In the genomic region with DNA sequence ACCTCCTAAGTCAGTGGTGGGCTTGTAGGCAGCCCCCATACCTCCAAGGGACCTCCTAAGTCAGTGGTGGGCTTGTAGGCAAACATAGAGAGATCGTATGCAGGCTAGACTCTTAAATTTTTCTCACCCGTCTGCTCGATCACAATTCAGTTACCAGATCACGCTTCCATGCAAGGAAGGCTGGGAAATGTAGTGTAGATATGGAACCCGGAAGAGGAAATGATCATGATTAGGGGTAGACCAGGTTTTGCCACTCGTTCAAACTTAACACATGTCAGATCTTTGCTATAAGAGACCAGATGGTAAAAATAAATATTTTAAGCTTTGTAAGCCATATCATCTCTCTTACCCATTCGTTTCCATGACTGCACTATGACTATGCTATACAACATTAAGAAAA, we compare ENCODE assay signal across 22 mouse cellular contexts.
DNase-seq lines count a peak whose midpoint lies in the region; ATAC-seq and TF ChIP-seq lines count a peak whose summit lies in the region.
"Had no signal": no experiment of that assay in that cellular context is flagged by ENCODE, and none has a peak within 500 bp of the region (broad histone marks: within the 10 kb centered on the region; RNA-seq: fewer than 3 reads in every experiment).

No protein-coding gene starts in this region.

- no peaks in the 10 kb centered on the region for H3K36me3 ChIP-seq in ES-E14 (ENCODE audit: control insufficient read depth, insufficient read depth, low read length, poor library complexity, severe bottlenecking)
- H3K36me3 ChIP-seq in embryonic facial prominence, embryonic 13.5 days = no peaks in the 10 kb centered on the region
- no peaks in the 10 kb centered on the region for H3K36me3 ChIP-seq in stomach, embryonic 14.5 days (ENCODE audit: control insufficient read depth, insufficient read depth, low read length)
- no peaks in the 10 kb centered on the region; the same call in 1 of the 2 replicates for H3K36me3 ChIP-seq in kidney, embryonic 14.5 days (ENCODE audit: control insufficient read depth, insufficient read depth, low read length)
- H3K36me3 ChIP-seq: forebrain, embryonic 15.5 days; heart, embryonic 12.5 days; hindbrain, embryonic 13.5 days; lung, embryonic 15.5 days; midbrain, embryonic 12.5 days; neural tube, embryonic 12.5 days had no signal

- no peaks in the 10 kb centered on the region for H3K27me3 ChIP-seq in embryonic facial prominence, embryonic 13.5 days
- H3K27me3 ChIP-seq in stomach, embryonic 14.5 days (ENCODE audit: control insufficient read depth, insufficient read depth, low read length) = no peaks in the 10 kb centered on the region
- H3K27me3 ChIP-seq in kidney, embryonic 14.5 days (ENCODE audit: control insufficient read depth, insufficient read depth, low read length) = no peaks in the 10 kb centered on the region
- H3K27me3 ChIP-seq: forebrain, embryonic 15.5 days; heart, embryonic 12.5 days; lung, embryonic 15.5 days had no signal

- no peak overlapping the region for H3K9ac ChIP-seq in ES-E14 (ENCODE audit: insufficient read depth, low read depth, low read length, poor library complexity, severe bottlenecking)
- H3K9ac ChIP-seq in embryonic facial prominence, embryonic 13.5 days = peak overlapping the region; percentile 49; the same call in 1 of the 2 replicates
- H3K9ac ChIP-seq in stomach, embryonic 14.5 days (replicated peaks; ENCODE audit: low read depth, low read length) = no peak overlapping the region
- no peak overlapping the region for H3K9ac ChIP-seq in kidney, embryonic 14.5 days (ENCODE audit: low read depth, low read length)
- H3K9ac ChIP-seq: forebrain, embryonic 15.5 days; heart, embryonic 12.5 days; hindbrain, embryonic 13.5 days; liver, embryonic 14.5 days; lung, embryonic 15.5 days; midbrain, embryonic 12.5 days; neural tube, embryonic 12.5 days had no signal

- 49% methylated on average over 7 of the region's 7 CpGs for WGBS in embryonic facial prominence, embryonic 13.5 days
- 62% methylated on average over 7 of the region's 7 CpGs for WGBS in stomach, embryonic 14.5 days
- WGBS in kidney, embryonic 14.5 days = 90% methylated on average over 7 of the region's 7 CpGs

- H3K9me3 ChIP-seq in ES-E14 (ENCODE audit: control insufficient read depth, insufficient read depth, low read depth, low read length) = no peaks in the 10 kb centered on the region
- H3K9me3 ChIP-seq in embryonic facial prominence, embryonic 13.5 days = no peaks in the 10 kb centered on the region
- H3K9me3 ChIP-seq in stomach, embryonic 14.5 days (ENCODE audit: control insufficient read depth, low read depth, low read length) = no peaks in the 10 kb centered on the region
- H3K9me3 ChIP-seq in kidney, embryonic 14.5 days (ENCODE audit: control insufficient read depth, low read length) = no peaks in the 10 kb centered on the region
- H3K9me3 ChIP-seq: forebrain, embryonic 15.5 days; heart, embryonic 12.5 days; hindbrain, embryonic 13.5 days; lung, embryonic 15.5 days; midbrain, embryonic 12.5 days; neural tube, embryonic 12.5 days had no signal

- peak overlapping the region; percentile 53 for H3K4me2 ChIP-seq in embryonic facial prominence, embryonic 13.5 days
- H3K4me2 ChIP-seq in stomach, embryonic 14.5 days (replicated peaks; ENCODE audit: low read depth, low read length) = peak overlapping the region; percentile 31
- no peak overlapping the region for H3K4me2 ChIP-seq in kidney, embryonic 14.5 days (replicated peaks; ENCODE audit: low read depth, low read length)
- H3K4me2 ChIP-seq: forebrain, embryonic 15.5 days; heart, embryonic 12.5 days; hindbrain, embryonic 13.5 days; lung, embryonic 15.5 days; midbrain, embryonic 12.5 days; neural tube, embryonic 12.5 days had no signal

- no peak overlapping the region for H3K4me3 ChIP-seq in ES-E14 (ENCODE audit: insufficient read depth in 1 of 2, low read depth in 1 of 2, low read length in 2 of 2, poor library complexity in 1 of 2, severe bottlenecking in 1 of 2)
- H3K4me3 ChIP-seq in embryonic facial prominence, embryonic 13.5 days = peak overlapping the region; percentile 20
- no peak overlapping the region for H3K4me3 ChIP-seq in stomach, embryonic 14.5 days (ENCODE audit: low read depth, low read length)
- no peak overlapping the region for H3K4me3 ChIP-seq in kidney, embryonic 14.5 days (ENCODE audit: low read length)
- H3K4me3 ChIP-seq: forebrain, embryonic 15.5 days; gastrocnemius, adult 2 months; heart, embryonic 12.5 days; hindbrain, embryonic 13.5 days; lung, embryonic 15.5 days; midbrain, embryonic 12.5 days; neural tube, embryonic 12.5 days had no signal

- peaks cover 15 to 19% of the 10 kb centered on the region in 2 experiments; a peak in 3 of 4 replicates for H3K4me1 ChIP-seq in ES-E14 (ENCODE audit: control insufficient read depth in 2 of 2, insufficient read depth in 2 of 2, low read length in 2 of 2, poor library complexity in 1 of 2)
- peaks cover 27% of the 10 kb centered on the region for H3K4me1 ChIP-seq in embryonic facial prominence, embryonic 13.5 days
- H3K4me1 ChIP-seq in stomach, embryonic 14.5 days (ENCODE audit: control insufficient read depth, insufficient read depth, low read length) = no peaks in the 10 kb centered on the region
- H3K4me1 ChIP-seq in kidney, embryonic 14.5 days (ENCODE audit: control insufficient read depth, insufficient read depth, low read length) = peaks cover 6% of the 10 kb centered on the region; the same call in 1 of the 2 replicates
- H3K4me1 ChIP-seq: forebrain, embryonic 15.5 days; hindbrain, embryonic 13.5 days; lung, embryonic 15.5 days; midbrain, embryonic 12.5 days; neural tube, embryonic 12.5 days had no signal

- in situ Hi-C loops in ES-E14 (cut with MboI; ENCODE audit: low sequenced_read_pairs in 2 of 2, unreplicated experiment in 2 of 2) = no loop called here

- DNase-seq in frontal cortex, postnatal 25 days (ENCODE audit: low spot score in 2 of 2) = no peak
- DNase-seq in ES-E14 (ENCODE audit: low read depth, low spot score) = no peak
- no peak for DNase-seq in spleen, postnatal 36 days (ENCODE audit: low spot score in 2 of 2)
- DNase-seq: cerebellum, adult 9-10 months; gastrocnemius, adult 2 months; heart, postnatal 14 days; left cerebral cortex, postnatal 4 days; lung, postnatal 4 days; thymus, adult 2 months had no signal

- peak; percentile 97 for ATAC-seq in frontal cortex, adult (ENCODE audit: low TSS enrichment)
- ATAC-seq in embryonic facial prominence, embryonic 13.5 days (ENCODE audit: insufficient number of reproducible peaks, insufficient read depth, low FRiP score, low TSS enrichment, low read depth) = no peak
- ATAC-seq in stomach, embryonic 14.5 days (ENCODE audit: insufficient number of reproducible peaks, insufficient read depth, low FRiP score, low read depth) = no peak
- ATAC-seq in kidney, embryonic 14.5 days (ENCODE audit: low FRiP score, low TSS enrichment) = no peak
- ATAC-seq: forebrain, embryonic 15.5 days; inflammation-experienced regulatory T-cells, adult 6 months had no signal

- no peak overlapping the region for H3K27ac ChIP-seq in ES-E14 (ENCODE audit: insufficient read depth, low read depth, low read length, poor library complexity, severe bottlenecking)
- H3K27ac ChIP-seq in embryonic facial prominence, embryonic 13.5 days = peak overlapping the region; percentile 84
- H3K27ac ChIP-seq in stomach, embryonic 14.5 days (ENCODE audit: low read length) = no peak overlapping the region
- H3K27ac ChIP-seq in kidney, embryonic 14.5 days (ENCODE audit: low read depth, low read length) = no peak overlapping the region
- H3K27ac ChIP-seq: forebrain, embryonic 15.5 days; gastrocnemius, adult 2 months; hindbrain, embryonic 13.5 days; kidney, postnatal 0 days; liver, embryonic 14.5 days; lung, embryonic 15.5 days; midbrain, embryonic 12.5 days; neural tube, embryonic 12.5 days had no signal

TF ChIP-seq in ES-E14, 5 proteins besides CTCF, POLR2A, EP300 and RAD21:
- TF ChIP-seq CHD2 (IDR thresholded peaks at IDR 0.05; ENCODE audit: low read depth, low read length) (no peak), HCFC1 (IDR thresholded peaks at IDR 0.05; ENCODE audit: borderline replicate concordance, insufficient read depth, low read length) (peak; percentile 70; the same call in 1 of the 2 replicates), ZNF384 (IDR thresholded peaks at IDR 0.05; ENCODE audit: low read depth, low read length) (no peak), MAFK (IDR thresholded peaks at IDR 0.05; ENCODE audit: insufficient read depth, low read depth, low read length) (no peak), ZC3H11A (IDR thresholded peaks at IDR 0.05; ENCODE audit: borderline replicate concordance, low read depth, low read length) (no peak)
